Mouse (Mus musculus): ENCODE data around the gene Trex1.

GRCm38 (mm10) chr9:109104083-109104482 is 44.5 kb upstream of the Trex1 start:
- TF ChIP-seq EP300 (IDR thresholded peaks at IDR 0.05; ENCODE audit: insufficient read depth, low read depth, low read length) = no peak
- no peak for TF ChIP-seq POLR2A (IDR thresholded peaks at IDR 0.05; ENCODE audit: insufficient read depth, low read depth, low read length)
- no peak for TF ChIP-seq CTCF (IDR thresholded peaks at IDR 0.05)

Measured in heart, adult 2 months (tissue).